Mouse (Mus musculus) G1E (cell line): ENCODE results near the gene Urad.

Experiments used
- CTCF ChIP-seq: IDR thresholded peaks from 2 replicates; pipeline ENCODE4 v1.5.1; 2012; ENCODE audit warnings: low read depth, low read length, inconsistent platforms, mixed read lengths
- POLR2AphosphoS5 ChIP-seq: IDR thresholded peaks from 2 replicates; pipeline ENCODE4 v1.6.1; 2012; ENCODE audit warnings: low read depth, low read length, inconsistent platforms; ENCODE audit not compliant: insufficient replicate concordance

DNA sequence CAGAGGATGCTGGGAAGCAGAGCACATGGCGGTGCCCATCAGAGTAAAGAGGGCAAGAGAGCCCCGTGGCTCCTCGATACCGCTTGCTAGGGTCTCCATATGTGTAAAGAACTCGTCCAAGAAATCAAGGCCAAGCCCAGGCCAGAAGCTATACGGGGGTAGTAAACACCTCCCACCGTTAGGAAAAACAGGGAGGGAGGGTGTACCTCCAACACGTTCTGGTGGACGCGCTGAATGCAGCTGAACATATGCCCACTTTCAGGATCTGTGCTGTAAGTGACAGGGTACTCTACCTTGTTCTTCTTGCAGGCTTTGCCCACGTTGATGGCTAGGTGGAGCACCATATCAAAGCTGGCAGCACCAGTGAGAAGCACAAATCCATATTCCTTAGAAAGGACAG lies 3.7 kb upstream of the Urad start:
- TF ChIP-seq POLR2AphosphoS5: no peak
- TF ChIP-seq CTCF: no peak
